Mouse (Mus musculus) lung, adult 2 months (tissue): ENCODE measurements around the gene Katnb1.

Source experiments
- CTCF ChIP-seq: fragments of 200-500 bp; IDR thresholded peaks from 2 replicates; pipeline ENCODE4 v1.5.1; 2011; ENCODE audit warnings: mild to moderate bottlenecking, low read length, control low read depth; ENCODE audit not compliant: insufficient read depth
- POLR2A ChIP-seq: fragments of 200-500 bp; IDR thresholded peaks from 2 replicates; pipeline ENCODE4 v1.6.1; 2011; ENCODE audit warnings: low read depth, mild to moderate bottlenecking, control low read depth, low read length, borderline replicate concordance; ENCODE audit errors: extremely low read depth

DNA sequence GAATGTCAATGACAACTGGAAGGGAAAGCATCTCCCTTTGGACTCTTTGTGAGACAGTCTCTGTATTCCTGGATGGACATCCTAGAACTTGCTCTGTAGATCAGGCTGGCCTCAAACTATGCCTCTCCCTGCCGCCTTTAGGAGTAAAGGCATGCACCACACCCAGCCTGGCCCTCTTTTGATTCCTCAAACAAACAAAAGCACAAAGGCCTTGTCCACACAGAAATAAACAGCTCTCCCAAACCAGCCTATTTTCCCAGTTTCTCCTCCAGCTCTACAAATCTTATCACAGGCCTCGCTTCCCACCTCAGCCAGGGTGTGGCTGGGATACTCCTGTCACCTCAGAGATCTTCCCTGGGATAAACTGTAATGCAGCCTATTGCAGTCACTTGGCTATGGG is 53.2 kb downstream of the Katnb1 start:
- no peak for TF ChIP-seq CTCF
- no peak for TF ChIP-seq POLR2A
